Mouse (Mus musculus) urinary bladder, postnatal 4 days (tissue): ENCODE measurements around the gene Dhdds.

Experiments used
- DNase-seq, 2 experiments: peaks; one replicate each; pipeline ENCODE4 v3.0.0; 2021 to 2022; ENCODE audit warnings: low spot score in 2 of 2

The Dhdds gene

GRCm38 (mm10) chr4:133958884-133959283 is 41.8 kb downstream of the Dhdds start:
- DNase-seq: no peak

DNA sequence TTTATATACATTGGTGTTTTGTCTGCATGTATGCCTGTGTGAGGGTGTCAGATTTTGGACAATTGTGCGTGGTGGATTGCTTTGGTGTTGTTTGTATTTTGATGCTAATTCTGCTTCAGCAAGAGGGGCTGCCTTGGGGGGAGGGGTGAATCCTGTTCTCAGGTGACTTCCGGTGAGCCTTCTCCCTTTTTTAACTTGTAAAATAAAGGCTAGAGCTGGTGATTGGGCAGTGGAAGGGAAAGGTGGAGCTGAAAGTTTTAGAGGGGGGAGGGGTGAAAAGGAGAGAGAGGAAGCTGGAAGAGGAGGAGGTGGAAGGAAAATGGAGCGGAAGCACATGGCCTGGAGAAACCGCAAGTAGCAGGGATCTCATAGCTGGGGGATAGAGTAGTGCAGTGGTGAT is 44.4 kb downstream of the Dhdds start:
- no peak for DNase-seq

GRCm38 (mm10) chr4:133946736-133947135 is 54.0 kb downstream of the Dhdds start:
- DNase-seq: no peak

GRCm38 (mm10) chr4:133943791-133944190 is 56.9 kb downstream of the Dhdds start:
- no peak for DNase-seq

GRCm38 (mm10) chr4:133942679-133943078 is 58.0 kb downstream of the Dhdds start:
- no peak for DNase-seq

GRCm38 (mm10) chr4:133941576-133941975 is 59.1 kb downstream of the Dhdds start:
- DNase-seq: no peak

DNA sequence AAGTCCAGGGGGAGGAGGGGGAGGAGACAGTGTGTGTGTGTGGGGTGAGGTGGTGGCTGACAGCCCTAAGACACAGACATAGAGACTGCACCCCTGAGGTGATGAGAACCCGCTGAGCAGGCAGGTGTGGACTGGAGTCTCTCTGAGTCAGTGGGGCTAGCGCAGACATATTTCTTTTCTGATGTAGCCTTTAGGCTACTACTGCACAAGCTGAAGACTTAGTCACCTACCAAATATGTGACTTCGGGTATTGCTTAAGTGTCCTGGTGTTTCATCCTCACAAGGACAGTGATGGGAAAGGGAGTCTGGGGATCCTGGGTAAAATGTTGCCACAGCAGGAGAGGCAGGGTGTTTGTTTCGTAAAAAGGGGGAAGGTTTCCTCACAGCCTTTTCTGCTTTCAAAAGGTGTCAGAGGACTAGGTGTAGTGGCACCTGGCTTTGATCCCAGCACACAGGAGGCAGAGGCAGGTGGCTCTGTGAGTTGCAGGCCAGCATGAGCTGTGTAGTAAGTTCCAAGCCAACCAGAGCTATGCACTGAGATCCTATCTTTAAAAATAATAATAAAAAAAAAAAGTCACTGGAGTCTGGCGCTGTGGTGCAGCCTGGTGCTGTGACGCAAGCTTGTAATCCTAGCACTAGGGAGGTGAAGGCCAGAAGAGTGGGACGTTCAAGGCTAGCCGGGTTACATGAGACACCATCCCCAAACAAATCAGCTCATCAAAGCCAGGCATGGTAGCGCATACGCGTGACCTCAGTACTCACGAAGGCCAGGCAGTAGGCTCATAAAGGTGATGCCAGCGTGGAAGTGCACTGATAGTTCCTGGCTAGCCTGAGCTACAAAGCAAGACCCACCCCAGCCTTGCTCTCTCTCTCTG is 60.1 kb downstream of the Dhdds start:
- no peak for DNase-seq

DNA sequence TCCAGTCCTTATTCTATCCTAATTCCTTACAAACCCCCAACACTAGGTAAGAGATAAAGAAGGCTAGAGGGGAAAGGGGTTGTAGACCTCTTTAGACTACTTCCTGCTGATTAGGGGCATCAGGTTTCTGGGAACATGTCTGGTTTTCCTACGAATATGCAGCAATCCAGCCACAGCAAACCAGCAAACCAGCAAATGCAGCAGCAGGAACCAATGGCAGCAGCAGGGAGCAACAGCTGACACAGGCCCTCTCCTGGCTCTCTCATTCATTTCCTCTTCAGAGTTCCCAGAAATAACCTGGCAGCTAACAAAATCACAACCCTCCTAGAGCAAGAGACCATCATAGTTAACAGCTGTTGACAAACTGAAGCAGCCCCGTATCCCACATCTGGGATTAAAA is 62.6 kb downstream of the Dhdds start:
- DNase-seq: no peak

DNA sequence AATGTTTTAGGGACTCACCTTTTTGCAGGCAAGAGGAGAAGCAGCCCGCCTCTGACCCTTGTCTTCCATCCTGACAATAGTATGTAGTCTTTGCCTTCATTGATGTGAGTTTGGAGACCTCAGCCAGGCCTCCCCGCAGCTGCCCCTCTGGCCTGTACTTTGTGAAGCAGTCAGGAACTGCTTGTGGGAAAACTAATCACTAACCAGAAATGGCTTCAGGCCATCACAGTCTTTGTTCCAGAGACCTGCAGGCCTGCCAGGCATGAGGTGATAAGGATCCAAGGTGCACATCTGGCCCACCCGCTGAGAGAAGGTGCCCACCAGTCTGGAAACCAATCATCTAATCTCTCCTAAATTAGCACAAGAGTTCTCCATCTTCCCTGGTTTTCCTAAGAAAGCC is 68.9 kb downstream of the Dhdds start:
- DNase-seq: no peak

DNA sequence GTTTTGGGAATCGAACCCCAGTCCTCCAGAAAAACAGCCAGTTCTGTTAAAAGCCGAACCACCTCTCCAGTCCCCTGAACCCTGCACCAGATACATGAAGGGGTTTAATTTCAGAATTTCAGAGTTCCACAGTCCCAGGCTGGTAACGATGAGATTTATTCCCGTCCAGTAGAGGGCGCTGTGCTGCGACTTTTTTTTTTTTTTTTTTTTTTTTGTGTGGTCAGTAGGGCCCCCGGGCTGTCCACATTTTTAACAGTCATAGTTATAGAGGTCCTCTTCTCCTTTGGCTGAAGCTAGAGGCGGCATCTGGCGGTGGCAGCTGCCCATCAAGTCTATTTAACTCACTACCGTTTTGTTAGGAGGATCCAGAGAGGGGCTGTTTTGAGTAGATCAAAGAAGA is 69.4 kb downstream of the Dhdds start:
- no peak for DNase-seq

GRCm38 (mm10) chr4:133929278-133929670 is 71.4 kb downstream of the Dhdds start:
- no peak for DNase-seq

DNA sequence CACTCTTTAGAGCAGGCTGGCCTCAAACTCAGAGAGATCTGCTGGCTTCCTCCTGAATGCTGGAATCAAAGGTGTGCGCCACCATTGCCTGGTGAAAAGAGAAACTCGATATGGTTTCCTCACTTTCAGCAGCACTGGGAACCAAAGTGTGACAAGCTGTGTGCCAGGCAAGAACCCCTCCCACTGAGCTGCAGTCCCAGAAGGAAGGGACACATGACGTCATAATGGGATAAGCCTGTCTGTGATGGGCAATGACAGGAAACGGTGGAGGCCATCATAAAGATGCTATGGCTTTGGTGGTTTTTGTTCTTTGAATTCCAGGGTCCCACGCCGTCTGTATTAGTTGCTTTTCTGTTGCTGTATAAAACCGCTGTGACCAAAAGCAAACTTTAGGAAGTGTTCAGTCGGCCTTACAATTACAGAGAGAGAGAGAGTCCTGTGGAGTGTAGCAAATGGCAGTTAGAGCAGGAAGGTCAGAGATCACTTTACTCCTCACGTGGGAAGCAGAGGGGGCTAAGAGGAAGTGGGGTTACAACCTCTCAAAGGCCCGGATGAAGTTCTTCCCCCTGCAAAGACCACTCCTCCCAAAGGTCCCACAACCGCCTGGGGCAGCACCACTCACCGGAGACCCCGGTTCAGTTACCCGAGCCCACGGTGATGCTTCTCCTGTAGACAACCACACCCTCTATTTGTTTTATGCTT is 72.0 kb downstream of the Dhdds start:
- DNase-seq: no peak

DNA sequence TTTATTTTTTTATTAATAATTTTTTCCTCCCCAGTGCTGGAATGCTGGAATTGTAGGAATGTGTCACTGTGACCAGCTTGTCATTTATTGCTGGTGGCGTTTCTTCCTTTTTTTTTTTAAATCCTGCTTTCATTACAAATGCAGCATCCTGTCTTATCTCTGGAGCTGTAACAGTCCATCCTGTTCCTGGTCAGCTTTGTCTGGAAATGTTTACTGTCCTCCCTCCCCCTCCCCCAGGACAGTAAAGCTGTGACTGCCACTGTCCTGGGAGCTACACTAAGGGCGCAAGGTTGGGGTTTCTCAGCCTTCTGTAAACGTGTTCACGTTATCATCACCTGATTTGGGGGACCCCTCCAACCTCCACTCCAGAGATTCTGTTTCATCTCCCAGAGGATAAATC is 75.5 kb downstream of the Dhdds start:
- no peak for DNase-seq

DNA sequence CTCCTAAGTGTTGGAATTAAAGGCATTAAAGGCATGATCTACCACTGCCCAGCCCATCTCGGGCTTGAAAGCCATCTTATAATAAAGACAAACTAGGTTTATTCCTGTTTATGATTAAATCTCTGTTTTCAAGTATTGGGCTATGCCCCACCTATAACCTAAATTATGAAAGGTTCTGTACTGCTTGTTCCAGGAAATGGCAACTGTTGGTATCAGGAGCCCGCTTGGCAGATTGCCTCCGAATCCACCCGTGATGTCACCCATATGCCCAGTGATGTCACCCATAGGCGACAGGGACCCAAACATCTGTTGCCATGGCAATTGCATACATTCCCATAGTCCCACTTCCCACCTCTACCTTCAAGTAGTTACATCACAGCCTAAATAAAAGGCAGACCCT is 77.0 kb downstream of the Dhdds start:
- DNase-seq: no peak
